Comparison of ENCODE assay signal across 23 mouse cellular contexts in the genomic region with DNA sequence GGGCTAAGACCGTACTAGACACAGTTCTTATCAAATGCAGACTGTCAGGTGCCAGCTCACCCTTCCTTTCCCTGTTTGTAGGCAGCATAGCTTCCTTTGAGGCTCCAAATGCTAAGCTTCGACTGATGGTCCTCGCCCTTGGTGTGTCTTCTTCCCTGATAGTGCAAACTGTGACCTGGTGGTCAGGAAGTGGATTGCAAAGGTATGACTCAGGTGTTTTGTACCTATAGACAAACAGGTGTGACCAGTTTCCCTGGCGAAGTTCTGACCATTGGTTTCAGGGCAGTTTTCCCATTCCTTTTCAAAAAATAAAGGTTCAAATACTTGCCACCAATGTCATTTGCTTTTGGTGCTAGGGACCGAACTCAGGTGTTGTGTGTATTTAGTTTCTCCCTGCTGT. TPM values are rescaled to one million over a fixed set of nuclear protein-coding genes. Genes with fewer than 3 reads are reported as not detected.
DNase-seq lines count a peak whose midpoint lies in the region.
"Had no signal": no experiment of that assay in that cellular context is flagged by ENCODE, and none has a peak within 500 bp of the region (broad histone marks: within the 10 kb centered on the region; RNA-seq: fewer than 3 reads in every experiment).

No protein-coding gene starts in this region.

- peak; percentile 61 for DNase-seq in heart, adult 11 months
- no peak for DNase-seq in heart, postnatal 14 days
- DNase-seq in urinary bladder, postnatal 36 days (ENCODE audit: low spot score in 2 of 2): peak; percentile 32 to 33
- DNase-seq in urinary bladder, adult 2 months (ENCODE audit: low spot score): no peak
- DNase-seq in kidney, postnatal 25 days: no peak
- DNase-seq: adrenal gland, adult 2 months; adrenal gland, postnatal 10 days; adrenal gland, postnatal 25 days; B cell, adult 2 months; cerebellum, adult 11 months; cerebellum, adult 18-20 months; cerebellum, adult 8-10 months; cerebellum, adult 9-11 months; cerebellum, postnatal 14 days; cerebellum, postnatal 36 days; embryo, embryonic 11 days; forebrain, postnatal 0 days had no signal

- intact Hi-C loops in heart, postnatal 14 days (cut with DNase I): no loop called here

RNA-seq across cellular contexts. Expression of a gene that starts 5.9 kb away (rescaled TPM):
- total RNA-seq in heart, postnatal 14 days (2021): not detected
- 0.16 and 0.50 TPM in 2 replicates for polyA plus RNA-seq in urinary bladder, adult 2 months (2012; rRNA removed)
- total RNA-seq: adrenal gland, postnatal 10 days; CH12.LX; common myeloid progenitor, adult 5-6 weeks; MEL had no signal
- polyA plus RNA-seq: adrenal gland, adult 2 months; CD4-positive, CD25-positive, alpha-beta regulatory T cell, adult 4 months; erythroblast, embryonic 14.5 days; forebrain, embryonic 10.5 days had no signal

Comparison
In these comparisons a context has a peak if more than half of its experiments do, and no peak if none do; other contexts are left out.
1. DNase-seq: peak in heart, adult 11 months (single experiment) and urinary bladder, postnatal 36 days (2 of 2); none in heart, postnatal 14 days (0 of 2), urinary bladder, adult 2 months (single experiment) and kidney, postnatal 25 days (0 of 2).